Mouse (Mus musculus) MEL (cell line): ENCODE measurements around the gene Gnpnat1. TPM values are rescaled to one million over a fixed set of nuclear protein-coding genes. Genes with fewer than 3 reads are reported as not detected.

Experiments
- DNase-seq: peaks from one replicate; pipeline ENCODE4 v3.0.0; 2011; ENCODE audit warnings: low read depth, low spot score
- H3K27ac ChIP-seq: 2 replicates; pipeline ENCODE4 v1.5.1; 2012; ENCODE audit warnings: low read depth, mild to moderate bottlenecking, control low read depth, low read length, moderate library complexity; ENCODE audit not compliant: control insufficient read depth
- H3K27me3 ChIP-seq, 2 experiments: fragments of 150-350 bp in 1 of 2; sonication (generic) in 1 of 2; 2 replicates each; pipeline ENCODE4 v1.6.1; 2012; ENCODE audit warnings: low read length in 2 of 2, mild to moderate bottlenecking in 2 of 2, improper control_type of control experiment in 1 of 2, moderate library complexity in 1 of 2; ENCODE audit not compliant: insufficient read depth in 2 of 2, control insufficient read depth in 1 of 2
- H3K36me3 ChIP-seq, 2 experiments: 2 replicates each; pipeline ENCODE4 v1.6.1; 2012 to 2014; ENCODE audit warnings: low read length in 2 of 2, improper control_type of control experiment in 1 of 2, inconsistent platforms in 1 of 2, mild to moderate bottlenecking in 1 of 2; ENCODE audit not compliant: insufficient read depth in 2 of 2, control insufficient read depth in 1 of 2
- H3K4me1 ChIP-seq, 2 experiments: fragments of 150-350 bp in 1 of 2; sonication (generic) in 1 of 2; 2 replicates each; pipeline ENCODE4 v1.6.1; 2012; ENCODE audit warnings: low read length in 2 of 2, improper control_type of control experiment in 1 of 2, mild to moderate bottlenecking in 1 of 2; ENCODE audit not compliant: insufficient read depth in 2 of 2, control insufficient read depth in 1 of 2
- H3K4me3 ChIP-seq, 2 experiments: fragments of 150-350 bp in 1 of 2; sonication (generic) in 1 of 2; 2 replicates each; pipeline ENCODE4 v1.5.1; 2012; ENCODE audit warnings: low read depth in 2 of 2, low read length in 2 of 2, mild to moderate bottlenecking in 2 of 2, moderate library complexity in 2 of 2, control low read depth in 1 of 2, improper control_type of control experiment in 1 of 2; ENCODE audit not compliant: control insufficient read depth in 1 of 2, insufficient read depth in 1 of 2
- H3K79me2 ChIP-seq: 2 replicates; pipeline ENCODE4 v1.6.1; 2012; ENCODE audit warnings: mild to moderate bottlenecking, low read length, moderate library complexity; ENCODE audit not compliant: control insufficient read depth, poor library complexity, insufficient read depth
- H3K9ac ChIP-seq: 2 replicates; pipeline ENCODE4 v1.6.1; 2012; ENCODE audit warnings: low read depth, mild to moderate bottlenecking, control low read depth, low read length, moderate library complexity; ENCODE audit not compliant: control insufficient read depth, poor library complexity, severe bottlenecking
- H3K9me3 ChIP-seq: fragments of 150-350 bp; sonication (generic); replicated peaks from 2 replicates; pipeline ENCODE4 v1.6.1; 2012; ENCODE audit warnings: mild to moderate bottlenecking, low read length, improper control_type of control experiment, moderate library complexity; ENCODE audit not compliant: insufficient read depth
- BHLHE40 ChIP-seq: IDR thresholded peaks from 2 replicates; pipeline ENCODE4 v1.6.1; 2012; ENCODE audit warnings: low read depth, mild to moderate bottlenecking, inconsistent platforms, low read length, improper control_type of control experiment, borderline replicate concordance
- CHD2 ChIP-seq: IDR thresholded peaks from 2 replicates; pipeline ENCODE4 v1.6.1; 2011; ENCODE audit warnings: low read length, improper control_type of control experiment
- CTCF ChIP-seq, 3 experiments: IDR thresholded peaks in 2 of 3; conservative IDR thresholded peaks in 1 of 3; 2 replicates each; pipeline ENCODE4 v1.5.1; 2011 to 2012; ENCODE audit warnings: low read length in 3 of 3, low read depth in 2 of 3, mild to moderate bottlenecking in 2 of 3, improper control_type of control experiment in 1 of 3, inconsistent platforms in 1 of 3, mixed read lengths in 1 of 3, moderate library complexity in 1 of 3; ENCODE audit not compliant: control insufficient read depth in 1 of 3, insufficient read depth in 1 of 3, poor library complexity in 1 of 3, severe bottlenecking in 1 of 3
- EP300 ChIP-seq, 2 experiments: IDR thresholded peaks; 2 replicates each; pipeline ENCODE4 v1.6.1; 2011; ENCODE audit warnings: improper control_type of control experiment in 2 of 2, low read length in 2 of 2, low read depth in 1 of 2, mild to moderate bottlenecking in 1 of 2
- ETS1 ChIP-seq: IDR thresholded peaks from 2 replicates; pipeline ENCODE4 v1.6.1; 2012; ENCODE audit warnings: low read depth, mild to moderate bottlenecking, inconsistent platforms, low read length, improper control_type of control experiment, moderate library complexity
- GABPA ChIP-seq: IDR thresholded peaks from 2 replicates; pipeline ENCODE4 v1.6.1; 2012; ENCODE audit warnings: low read depth, mild to moderate bottlenecking, inconsistent platforms, low read length, improper control_type of control experiment, moderate library complexity
- GATA1 ChIP-seq: IDR thresholded peaks from 2 replicates; pipeline ENCODE4 v1.6.1; 2011; ENCODE audit warnings: low read depth, low read length, improper control_type of control experiment
- MAFK ChIP-seq: IDR thresholded peaks from 2 replicates; pipeline ENCODE4 v1.6.1; 2011; ENCODE audit warnings: low read depth, mild to moderate bottlenecking, low read length, improper control_type of control experiment, borderline replicate concordance
- MAZ ChIP-seq: IDR thresholded peaks from 2 replicates; pipeline ENCODE4 v1.6.1; 2012; ENCODE audit warnings: low read depth, mild to moderate bottlenecking, inconsistent platforms, low read length, improper control_type of control experiment
- MEF2A ChIP-seq: IDR thresholded peaks from 2 replicates; pipeline ENCODE4 v1.6.1; 2014; ENCODE audit warnings: low read depth, mild to moderate bottlenecking, inconsistent platforms, low read length, improper control_type of control experiment; ENCODE audit not compliant: poor library complexity, insufficient replicate concordance, severe bottlenecking; ENCODE audit errors: extremely low read depth
- MXI1 ChIP-seq: IDR thresholded peaks from 2 replicates; pipeline ENCODE4 v1.6.1; 2011; ENCODE audit warnings: mild to moderate bottlenecking, low read depth, low read length, improper control_type of control experiment
- MYB ChIP-seq: IDR thresholded peaks from 2 replicates; pipeline ENCODE4 v1.6.1; 2011; ENCODE audit warnings: mild to moderate bottlenecking, low read depth, low read length, improper control_type of control experiment
- NRF1 ChIP-seq: IDR thresholded peaks from 2 replicates; pipeline ENCODE4 v1.6.1; 2014; ENCODE audit warnings: low read depth, mild to moderate bottlenecking, inconsistent platforms, low read length, improper control_type of control experiment, moderate library complexity; ENCODE audit not compliant: poor library complexity, insufficient read depth, severe bottlenecking
- TBP ChIP-seq: IDR thresholded peaks from 2 replicates; pipeline ENCODE4 v1.8.0; 2011; ENCODE audit warnings: low read depth, low read length, improper control_type of control experiment
- TCF12 ChIP-seq: IDR thresholded peaks from 2 replicates; pipeline ENCODE4 v1.6.1; 2014; ENCODE audit warnings: low read depth, mild to moderate bottlenecking, inconsistent platforms, low read length, improper control_type of control experiment, moderate library complexity
- UBTF ChIP-seq: IDR thresholded peaks from 2 replicates; pipeline ENCODE4 v1.6.1; 2012; ENCODE audit warnings: low read depth, mild to moderate bottlenecking, inconsistent platforms, low read length, improper control_type of control experiment, moderate library complexity, borderline replicate concordance; ENCODE audit not compliant: insufficient read depth
- USF1 ChIP-seq: IDR thresholded peaks from 2 replicates; pipeline ENCODE4 v1.6.1; 2014; ENCODE audit warnings: low read depth, mild to moderate bottlenecking, inconsistent platforms, low read length, improper control_type of control experiment, moderate library complexity
- ZMIZ1 ChIP-seq: IDR thresholded peaks from 2 replicates; pipeline ENCODE4 v1.6.1; 2012; ENCODE audit warnings: low read depth, mild to moderate bottlenecking, inconsistent platforms, low read length, improper control_type of control experiment, moderate library complexity
- ZNF384 ChIP-seq: IDR thresholded peaks from 2 replicates; pipeline ENCODE4 v1.6.1; 2012; ENCODE audit warnings: low read depth, mild to moderate bottlenecking, inconsistent platforms, low read length, improper control_type of control experiment
- polyA plus RNA-seq, 2 experiments: library from polyadenylated mRNA; stranded (reverse) in 1 of 2; unstranded in 1 of 2; fragments of >175 nt in 1 of 2; fragments of >200 nt in 1 of 2; gene quantifications; 2 replicates each; pipeline versions ENCODE4 v1.2.1 to v1.2.4; 2012; ENCODE audit warnings: low replicate concordance in 2 of 2, low read depth in 1 of 2; ENCODE audit not compliant: insufficient read length in 2 of 2, insufficient read depth in 1 of 2, missing spikeins in 1 of 2
- total RNA-seq: library from RNA; depleted of rRNA; stranded (reverse); fragments of 300-350 nt; gene quantifications from 2 replicates; pipeline ENCODE4 v1.2.3, GENCODE M21; 2012

The Gnpnat1 gene
- total and polyA plus RNA-seq, 3 experiments: 24.8 to 26.8 TPM; not detected in 1

- Histone ChIP-seq H3K9me3 (no peaks in the 10 kb centered on the region), H3K27me3 (no peaks in the 10 kb centered on the region), H3K4me3 (no peak overlapping the region)
- TF ChIP-seq ZNF384 (no peak), EP300 (IDR thresholded peaks at IDR 0.05; ENCODE audit: low read depth in 1 of 2, low read length in 2 of 2) (no peak), GATA1 (no peak), MXI1 (no peak), CHD2 (no peak), BHLHE40 (no peak), ZMIZ1 (no peak), MYB (no peak), ETS1 (no peak), TBP (no peak), UBTF (no peak), TCF12 (no peak), MAZ (no peak), NRF1 (no peak), CTCF (IDR thresholded peaks at IDR 0.05 in 2 of 3, conservative IDR thresholded peaks at IDR 0.05 in 1 of 3; ENCODE audit: control insufficient read depth in 1 of 3, insufficient read depth in 1 of 3, low read depth in 2 of 3, low read length in 3 of 3, poor library complexity in 1 of 3, severe bottlenecking in 1 of 3) (no peak), MEF2A (no peak), MAFK (no peak), GABPA (no peak), USF1 (no peak)
- TF ChIP-seq, all 39 proteins: peak for 0
- Histone ChIP-seq H3K9ac (no peak overlapping the region), H3K36me3 (peaks cover 0 to 6% of the 10 kb centered on the region in 2 experiments; a peak in 2 of 4 replicates), H3K79me2 (no peaks in the 10 kb centered on the region), H3K4me1 (no peaks in the 10 kb centered on the region), H3K27ac (no peak overlapping the region)
- no peak for DNase-seq
Measured at GRCm38 (mm10) chr14:45364211-45365195, 40.2 kb downstream of the Gnpnat1 start.
